Mouse (Mus musculus): Measurements from ENCODE around the gene Ttll11.

The Ttll11 gene

DNA sequence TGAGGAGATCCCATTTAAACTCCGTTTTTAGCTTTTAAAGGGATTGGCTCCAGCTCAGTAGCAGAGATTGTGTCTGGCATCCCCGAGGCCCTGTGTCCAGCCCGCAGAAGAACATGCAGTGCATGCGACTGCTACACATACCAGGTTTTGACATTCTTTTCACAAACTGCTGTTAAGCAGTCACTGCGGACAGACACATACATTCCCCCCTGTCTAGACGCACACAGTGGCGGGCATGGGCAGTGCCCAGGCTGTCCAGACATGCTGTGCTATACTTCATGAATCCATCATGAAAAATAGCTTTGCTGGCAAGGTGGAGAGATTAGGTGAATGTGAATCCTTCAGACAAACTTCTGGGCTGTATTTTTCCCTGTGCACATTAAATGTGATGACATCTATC is 154.6 kb downstream of the Ttll11 start:
- no peak for DNase-seq (ENCODE audit: low spot score in 2 of 2)

DNA sequence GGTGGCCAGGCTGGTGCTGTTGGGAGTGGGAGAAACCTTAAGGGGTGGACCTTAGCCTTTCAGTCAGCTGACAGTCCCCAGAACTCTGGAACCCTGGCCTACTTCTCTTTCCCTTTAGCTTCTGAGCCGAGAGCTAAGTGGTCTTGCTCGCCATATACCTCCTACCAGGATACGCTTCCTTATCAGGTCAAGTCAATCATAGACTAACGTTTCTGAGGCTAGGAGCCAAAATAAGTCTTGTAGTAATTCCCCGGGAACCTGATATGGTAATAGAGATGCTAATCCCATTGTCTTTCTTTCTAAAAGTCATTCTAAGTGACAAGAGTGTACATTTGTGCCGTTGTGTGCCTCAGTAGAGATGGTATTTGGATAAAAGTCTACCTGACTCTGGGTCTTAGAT is 156.1 kb downstream of the Ttll11 start:
- no peak for DNase-seq (ENCODE audit: low spot score in 2 of 2)

DNA sequence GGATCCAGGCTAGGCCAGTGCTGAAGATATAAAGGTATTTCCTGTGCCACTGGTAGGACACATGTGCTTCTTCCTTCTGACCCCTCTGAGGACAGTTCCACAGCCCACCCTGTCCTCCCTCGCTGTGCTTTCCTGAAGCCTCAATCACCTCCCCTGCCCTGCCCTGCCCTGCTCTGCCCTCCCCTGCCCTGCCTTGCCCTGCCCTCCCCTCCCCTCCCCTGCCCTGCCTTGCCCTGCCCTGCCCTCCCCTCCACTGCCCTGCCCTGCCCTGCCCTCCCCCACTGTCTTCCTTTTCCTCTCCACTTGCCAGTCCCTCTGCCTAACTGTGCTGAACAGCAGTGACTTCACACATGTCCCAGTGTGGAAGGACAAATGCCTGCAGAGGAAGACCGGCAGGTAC is 160.8 kb downstream of the Ttll11 start:
- DNase-seq (ENCODE audit: low spot score in 2 of 2), result no peak

DNA sequence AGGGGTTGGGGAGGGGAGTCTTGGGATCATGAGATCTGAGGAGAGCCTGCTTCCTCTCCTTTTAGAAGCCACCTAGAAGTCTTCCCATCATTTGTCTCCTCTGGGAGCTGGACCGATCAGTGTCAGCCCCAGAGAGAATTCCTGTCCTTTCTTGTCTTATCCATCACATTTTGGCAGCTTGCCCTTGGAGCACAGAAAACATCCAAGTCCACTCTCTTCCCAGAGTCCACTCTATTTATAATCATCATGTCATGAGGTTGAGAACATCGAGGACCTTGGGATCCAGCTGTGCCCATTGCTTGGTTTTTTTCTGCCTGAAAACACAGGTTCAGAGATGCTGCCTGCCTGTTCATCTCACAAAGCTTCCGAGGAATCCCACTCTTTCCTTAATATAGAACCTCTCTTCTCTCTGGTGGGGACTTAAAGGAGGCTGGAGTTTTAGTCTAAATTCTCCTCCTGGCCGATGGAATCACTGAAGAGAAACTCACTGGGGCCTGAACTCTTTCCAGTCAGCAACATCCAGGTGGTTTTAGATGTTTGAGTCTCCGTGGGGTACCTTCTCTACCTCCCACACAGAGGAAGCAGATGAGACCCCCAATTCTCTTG is 163.6 kb downstream of the Ttll11 start:
- DNase-seq (ENCODE audit: low spot score in 2 of 2), result peak in 1 of 2 experiments; percentile 30

DNA sequence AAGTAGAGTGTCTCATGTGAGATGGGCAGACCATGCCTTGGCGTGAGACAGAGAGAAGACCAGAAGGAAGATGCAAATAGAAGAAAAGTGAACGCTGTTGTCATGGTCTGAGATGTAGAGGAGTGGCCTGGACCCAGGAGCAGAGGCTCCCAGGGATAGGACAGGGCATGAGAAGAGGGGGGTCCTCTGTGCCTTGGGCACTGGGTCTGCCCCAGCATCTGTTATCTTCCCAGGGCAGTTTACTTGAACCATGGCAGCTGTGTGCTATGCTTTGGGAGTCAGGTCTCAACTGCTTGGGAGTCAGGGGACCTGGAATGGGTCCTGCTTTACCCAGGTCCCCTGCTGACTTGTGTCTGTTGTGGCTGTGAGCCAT is 167.2 kb downstream of the Ttll11 start:
- no peak for DNase-seq (ENCODE audit: low spot score in 2 of 2)

DNA sequence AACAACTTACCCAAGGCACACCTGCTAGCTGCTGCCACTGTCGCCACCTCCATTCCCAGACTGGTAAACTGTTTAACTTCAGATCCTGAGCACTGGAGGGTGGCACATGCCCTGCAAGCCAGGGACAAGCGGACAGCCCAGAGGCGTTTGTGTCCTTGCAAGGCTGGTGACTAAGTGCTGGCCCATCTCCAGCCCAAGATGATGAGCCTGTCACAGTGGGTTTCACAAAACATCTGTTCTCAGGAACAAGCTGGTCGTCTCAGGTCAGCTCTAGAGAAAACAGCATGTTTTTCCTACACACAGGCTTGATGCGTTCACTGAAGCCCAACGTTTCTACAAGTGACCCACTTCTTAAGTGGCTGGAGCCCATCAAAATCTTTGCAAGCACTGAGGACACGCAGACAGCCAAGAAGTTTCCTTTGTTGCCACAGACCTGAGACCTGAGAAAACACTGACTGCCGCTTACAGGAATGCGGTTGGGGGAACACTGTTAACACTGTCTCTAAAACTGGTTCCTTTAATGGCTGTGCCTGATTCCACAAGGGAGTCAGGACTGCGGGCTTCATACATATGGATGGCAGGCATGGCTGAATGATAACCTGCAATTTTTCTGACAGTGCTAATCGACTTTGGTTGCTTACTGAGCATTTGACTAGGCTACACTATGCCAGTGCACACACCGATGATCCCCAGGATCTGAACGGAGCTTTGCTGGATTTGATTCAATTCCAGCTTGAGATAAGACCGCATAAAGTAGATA is 167.7 kb downstream of the Ttll11 start:
- peak; percentile 28 to 29 for DNase-seq (ENCODE audit: low spot score in 2 of 2)

DNA sequence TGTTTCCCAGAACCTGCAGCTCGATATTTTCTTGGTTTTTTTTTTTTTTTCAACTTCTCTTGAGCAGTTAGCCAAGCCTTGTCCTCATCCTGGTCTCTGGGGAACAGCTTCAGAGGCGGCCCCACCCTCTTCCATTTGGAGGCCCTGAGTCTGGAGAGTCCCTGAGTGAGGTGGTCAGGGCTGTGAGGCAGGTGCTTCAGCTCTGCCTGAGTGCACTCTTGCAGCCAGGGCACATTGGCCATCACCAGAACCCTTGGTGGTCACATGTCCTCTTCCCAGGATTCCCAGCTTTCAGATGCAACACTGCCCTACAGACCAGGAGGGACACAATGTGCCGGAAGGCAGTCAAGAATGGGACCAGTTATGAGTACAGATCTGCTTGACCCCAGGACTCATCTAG is 169.7 kb downstream of the Ttll11 start:
- DNase-seq (ENCODE audit: low spot score in 2 of 2), result no peak

DNA sequence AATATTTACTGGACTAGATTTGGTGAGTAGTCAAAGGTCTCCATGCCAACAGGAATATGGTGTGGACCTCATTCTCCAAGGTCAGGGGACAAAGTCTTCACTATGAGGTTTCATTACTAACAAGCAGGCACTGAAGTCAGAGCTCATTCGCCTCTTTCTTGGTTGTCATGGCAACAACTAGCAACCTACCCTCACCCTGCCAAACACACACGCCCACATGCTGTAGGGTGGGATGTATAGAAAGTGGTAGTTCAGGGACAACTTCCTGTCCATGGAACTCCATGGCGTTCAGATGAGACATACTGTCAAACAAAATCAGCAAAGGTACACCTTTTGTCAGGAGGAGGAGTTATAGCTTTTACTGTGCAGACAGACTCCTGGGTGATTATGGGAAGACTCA is 170.6 kb downstream of the Ttll11 start:
- peak; percentile 46 to 54 for DNase-seq (ENCODE audit: low spot score in 2 of 2)

DNA sequence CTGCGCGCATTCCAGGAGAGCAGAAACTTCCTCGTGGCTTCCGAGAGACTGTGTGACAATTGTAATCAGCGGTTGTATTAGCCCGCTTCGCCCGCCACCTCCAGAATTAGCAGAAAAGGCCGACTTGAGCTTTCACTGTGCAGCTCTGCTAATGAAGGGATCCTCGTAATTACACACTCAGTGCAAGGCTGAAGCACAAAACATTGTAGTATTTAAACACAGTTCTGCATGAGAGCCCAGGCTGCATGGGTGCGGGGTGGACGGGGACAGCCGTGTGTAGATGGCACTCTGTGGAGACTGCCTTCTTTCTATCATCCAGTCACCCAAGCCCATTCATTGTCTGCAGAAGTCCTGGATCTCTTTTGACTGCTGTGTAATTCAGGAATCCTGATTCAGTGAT is 173.8 kb downstream of the Ttll11 start:
- DNase-seq (ENCODE audit: low spot score in 2 of 2), result no peak

DNA sequence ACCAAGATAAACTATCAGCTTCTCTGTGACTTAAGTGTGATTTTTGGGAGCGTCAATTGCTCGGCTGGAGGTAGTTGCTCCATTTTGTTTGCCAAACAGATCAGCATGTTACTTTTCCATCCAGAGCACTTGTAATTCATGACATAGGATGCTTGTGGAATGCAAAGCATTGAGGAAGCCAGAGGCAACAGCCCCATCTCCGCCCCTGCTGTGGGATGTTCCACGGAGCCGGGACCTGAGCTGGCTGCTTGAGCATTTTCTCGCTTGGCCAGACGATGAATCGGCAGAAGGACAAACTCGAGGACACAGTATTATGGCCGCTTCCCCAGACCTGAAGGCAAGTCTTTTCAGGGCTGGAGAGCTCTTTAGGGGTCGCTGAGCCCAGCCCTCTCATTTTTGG is 176.6 kb downstream of the Ttll11 start:
- DNase-seq (ENCODE audit: low spot score in 2 of 2), result no peak

DNA sequence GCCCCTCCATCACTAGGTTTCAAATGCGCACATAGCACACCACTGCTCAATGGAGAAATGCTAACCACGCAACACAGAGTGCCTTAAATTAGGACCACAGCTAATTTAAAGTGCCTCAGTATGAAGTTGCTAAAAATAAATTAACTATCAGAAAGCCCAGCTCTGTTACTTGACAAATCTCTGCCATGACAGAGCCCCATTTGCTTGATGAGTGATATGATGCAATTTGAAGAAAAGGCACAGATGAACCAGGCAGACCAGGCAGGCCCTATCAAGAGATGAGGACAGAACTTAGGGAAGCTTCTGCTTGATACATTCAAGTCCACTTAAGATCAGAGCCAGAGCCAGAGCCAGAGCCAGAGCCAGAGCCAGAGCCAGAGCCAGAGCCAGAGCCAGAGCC is 178.0 kb downstream of the Ttll11 start:
- no peak for DNase-seq (ENCODE audit: low spot score in 2 of 2)

DNA sequence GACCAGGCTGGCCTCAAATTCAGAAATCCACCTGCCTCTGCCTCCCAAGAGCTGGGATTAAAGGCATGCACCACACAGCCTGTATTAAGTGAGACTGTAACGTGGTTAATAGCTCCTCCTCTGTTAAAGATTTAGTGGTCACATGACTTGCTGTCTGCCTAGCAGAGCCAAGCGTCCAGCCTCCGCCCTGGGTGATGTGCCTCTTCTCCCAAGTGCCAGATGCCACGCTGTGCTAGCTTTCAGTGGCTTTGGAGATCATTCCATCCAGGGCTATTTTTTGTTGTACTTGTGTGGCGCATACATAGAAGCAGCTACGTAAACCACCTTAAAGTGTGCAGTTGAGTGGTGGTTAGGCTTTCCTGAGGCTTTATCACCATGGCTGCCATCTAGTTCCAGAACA is 180.6 kb downstream of the Ttll11 start:
- DNase-seq (ENCODE audit: low spot score in 2 of 2), result no peak

DNA sequence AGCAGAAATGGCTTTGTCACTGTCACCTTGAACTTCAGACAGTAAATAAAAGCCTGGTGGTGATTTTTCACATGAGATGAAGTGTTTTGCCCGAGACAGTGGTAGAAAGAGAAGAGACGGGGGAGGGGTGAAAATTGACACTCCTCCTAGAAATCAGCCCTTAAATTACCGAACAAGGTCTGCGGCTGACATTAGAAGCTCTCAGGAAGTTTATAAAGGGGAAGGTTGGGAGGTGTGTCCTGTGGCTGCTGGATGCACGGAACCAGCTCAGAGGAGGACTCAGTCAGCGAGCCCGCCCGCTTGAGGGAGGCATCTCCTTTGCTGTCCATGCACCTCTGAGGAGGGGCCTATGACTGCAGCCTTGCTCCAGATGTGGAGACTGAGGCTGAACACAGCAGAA is 181.7 kb downstream of the Ttll11 start:
- DNase-seq (ENCODE audit: low spot score in 2 of 2), result no peak

DNA sequence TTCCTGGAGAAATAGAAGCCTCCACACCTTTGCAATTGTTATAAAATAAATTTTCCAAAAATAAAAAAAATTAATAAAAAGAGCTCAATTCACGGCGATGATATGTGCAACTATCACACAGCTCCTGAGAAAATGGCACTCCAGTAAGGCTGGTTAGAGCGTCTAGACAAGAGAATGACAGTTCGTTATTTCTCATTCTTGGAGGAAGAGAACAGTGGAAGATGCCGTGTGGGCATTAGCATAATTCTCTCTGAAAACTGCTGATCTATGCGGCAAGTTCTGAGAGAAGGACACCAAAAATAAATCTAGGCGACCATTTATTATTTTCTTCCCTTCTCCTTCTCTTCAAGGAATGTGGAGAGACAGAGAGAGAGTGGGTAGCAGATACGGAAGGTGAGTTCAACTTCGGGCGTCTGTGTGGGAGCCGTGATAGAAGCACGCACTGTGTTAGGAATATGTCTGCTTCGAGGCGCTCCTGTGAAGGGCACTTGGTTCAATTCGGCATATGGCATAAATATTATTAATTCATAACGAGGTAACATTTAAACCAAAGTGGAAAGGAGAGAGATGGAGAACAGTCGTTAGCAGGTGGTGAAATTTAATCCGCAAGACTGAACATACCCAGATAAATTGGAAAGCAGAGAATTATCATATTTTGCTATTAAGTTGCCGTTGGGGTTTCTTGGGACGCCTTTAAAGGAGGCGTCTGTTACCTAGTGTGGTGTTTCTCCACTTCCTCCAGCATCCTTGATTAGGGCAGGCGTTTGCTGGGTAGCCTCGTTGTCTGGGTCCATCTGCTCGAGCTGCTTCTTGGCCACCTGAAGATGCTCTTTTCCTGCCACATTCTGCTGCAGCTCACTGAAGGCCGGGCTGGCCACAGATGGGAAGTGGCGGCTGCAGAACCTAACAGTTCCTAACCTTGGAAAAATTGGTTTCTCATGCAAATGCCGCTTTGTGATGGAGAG is 190.1 kb downstream of the Ttll11 start:
- no peak for DNase-seq (ENCODE audit: low spot score in 2 of 2)

DNA sequence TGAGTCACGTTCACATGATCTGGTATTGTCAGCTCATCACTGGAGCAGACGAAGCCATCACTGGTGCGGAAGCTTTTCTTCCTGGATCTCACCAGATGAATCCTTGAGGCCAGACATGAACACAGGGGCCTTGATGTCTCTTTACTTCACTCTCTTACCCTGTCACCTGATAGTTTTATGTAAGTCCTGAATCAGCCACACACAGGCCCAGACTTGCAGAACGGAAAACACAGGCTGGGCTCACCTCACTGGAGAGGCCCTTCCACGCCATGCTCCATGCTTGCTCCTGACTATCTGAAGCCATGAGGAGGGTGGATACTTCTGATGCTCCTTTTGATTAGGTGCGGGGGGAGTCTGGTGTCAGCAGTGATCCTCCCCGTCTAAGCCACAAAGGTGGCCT is 193.8 kb downstream of the Ttll11 start:
- DNase-seq (ENCODE audit: low spot score in 2 of 2), result no peak

DNA sequence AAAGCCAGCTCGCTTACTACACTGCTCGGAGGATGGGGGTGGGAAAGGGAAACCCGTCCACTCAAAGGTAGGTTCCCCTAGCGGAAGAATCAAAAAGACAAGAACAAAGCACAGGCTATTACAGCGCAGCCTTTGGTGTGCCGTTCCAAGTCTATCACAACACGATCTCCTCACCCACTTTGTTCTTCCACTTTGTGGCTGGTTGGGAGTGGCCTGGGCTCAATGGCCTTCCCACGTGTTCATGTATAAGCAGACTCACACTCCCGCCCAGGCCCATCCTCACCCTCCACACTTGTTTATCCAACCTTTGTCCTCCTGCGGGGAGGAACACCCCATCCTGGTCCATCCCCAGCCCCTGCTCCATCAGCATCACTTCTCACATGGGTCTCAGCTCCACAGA is 196.3 kb downstream of the Ttll11 start:
- no peak for DNase-seq (ENCODE audit: low spot score in 2 of 2)

DNA sequence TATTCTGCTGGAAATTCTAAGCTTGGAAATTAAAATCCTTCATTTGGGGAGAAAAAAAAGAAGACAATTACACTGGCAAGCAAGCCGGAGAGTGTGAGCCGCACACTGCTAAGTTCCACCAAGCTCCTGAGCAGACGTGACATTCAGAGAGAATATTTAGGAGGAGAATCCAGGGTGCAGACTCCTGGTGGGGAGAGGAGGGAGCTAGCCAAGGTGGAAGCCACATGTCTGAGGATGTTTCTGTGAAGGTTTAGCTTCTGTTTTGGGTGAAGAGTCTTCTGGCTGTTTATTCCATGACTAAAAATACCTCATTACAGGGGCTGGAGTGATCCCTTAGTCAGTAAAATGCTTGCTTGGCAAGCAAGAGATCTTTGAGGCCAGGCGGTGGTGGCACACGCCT is 200.4 kb downstream of the Ttll11 start:
- peak; percentile 20 to 50 for DNase-seq (ENCODE audit: low spot score in 2 of 2)

DNA sequence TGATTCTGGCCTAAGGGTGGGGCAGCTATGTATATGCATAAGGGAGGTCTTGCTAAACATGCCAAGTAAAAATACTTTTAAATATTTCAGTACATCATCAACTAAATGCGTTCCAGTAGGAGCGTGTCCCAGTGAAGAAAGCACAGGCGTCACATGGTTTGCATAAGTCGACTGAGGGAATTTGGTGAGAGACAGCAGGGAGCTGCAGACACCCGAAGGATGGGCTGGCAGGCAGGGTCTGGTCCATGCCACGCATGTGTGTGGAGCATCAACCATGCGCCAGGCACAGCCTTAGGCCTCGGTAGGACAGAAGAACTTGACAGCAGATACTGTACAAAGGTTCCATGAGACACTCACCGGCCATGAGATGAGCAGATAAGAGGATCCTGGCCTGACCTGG is 202.8 kb downstream of the Ttll11 start:
- peak in 1 of 2 experiments; percentile 39 for DNase-seq (ENCODE audit: low spot score in 2 of 2)

DNA sequence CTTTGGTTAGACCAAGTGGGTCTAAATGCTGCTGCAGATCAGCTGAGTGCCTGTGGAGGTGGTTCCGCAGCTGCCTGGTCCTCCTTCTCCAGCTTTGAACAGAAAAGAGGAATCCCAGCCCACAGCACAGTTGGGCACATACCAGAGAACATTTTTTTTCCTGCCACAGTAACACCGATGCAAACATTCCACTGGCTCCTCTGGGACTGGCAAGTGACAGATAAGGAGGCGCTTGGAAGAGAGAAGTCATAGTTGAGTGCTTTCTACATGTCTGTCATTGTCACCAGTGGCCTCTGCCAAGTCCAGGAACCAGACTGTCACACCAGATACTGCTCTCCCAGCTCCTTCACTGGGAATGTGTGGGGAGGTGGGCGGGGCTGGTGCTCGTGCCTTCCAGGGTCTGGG is 204.1 kb downstream of the Ttll11 start:
- DNase-seq (ENCODE audit: low spot score in 2 of 2), result peak; percentile 64 to 74

DNA sequence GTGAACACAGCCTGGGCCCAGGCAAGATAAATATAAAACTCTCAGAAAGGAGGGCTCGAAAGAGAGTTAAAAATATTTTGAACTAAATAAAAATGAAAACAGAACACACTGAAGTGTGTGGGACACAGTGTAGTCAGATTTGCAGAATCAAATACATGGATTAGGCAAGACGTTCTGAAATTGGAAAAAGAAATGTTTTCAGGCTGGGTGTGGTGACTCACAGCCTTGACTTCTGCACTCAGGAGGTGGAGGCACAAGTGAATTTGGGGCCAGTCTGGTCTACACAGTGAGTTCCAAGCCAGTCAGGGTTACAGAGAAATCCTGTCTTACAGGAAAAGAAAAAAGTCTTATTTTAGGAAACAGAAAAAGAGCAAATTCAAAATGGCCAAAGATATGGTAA is 209.2 kb downstream of the Ttll11 start:
- DNase-seq (ENCODE audit: low spot score in 2 of 2), result peak; percentile 14 to 47

DNA sequence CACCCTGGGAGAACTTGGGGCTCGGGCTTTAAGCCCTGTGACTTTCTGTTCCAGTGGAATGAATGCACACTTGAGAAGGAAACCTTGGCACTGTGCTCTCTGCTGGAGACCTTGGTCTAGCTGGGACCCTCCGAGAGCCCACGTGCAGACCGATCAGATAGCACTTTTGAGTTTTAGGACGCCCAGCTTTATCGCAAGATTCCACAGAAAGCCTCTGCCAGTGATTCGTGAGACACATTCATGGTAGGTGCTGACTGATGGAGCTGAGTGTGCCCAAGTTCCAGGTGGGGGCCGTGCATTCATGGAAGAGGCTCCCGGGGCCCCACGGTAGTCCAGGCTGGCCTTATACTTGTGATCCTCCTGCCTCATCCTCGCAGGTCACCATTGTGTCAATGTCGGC is 210.3 kb downstream of the Ttll11 start:
- no peak for DNase-seq (ENCODE audit: low spot score in 2 of 2)

DNA sequence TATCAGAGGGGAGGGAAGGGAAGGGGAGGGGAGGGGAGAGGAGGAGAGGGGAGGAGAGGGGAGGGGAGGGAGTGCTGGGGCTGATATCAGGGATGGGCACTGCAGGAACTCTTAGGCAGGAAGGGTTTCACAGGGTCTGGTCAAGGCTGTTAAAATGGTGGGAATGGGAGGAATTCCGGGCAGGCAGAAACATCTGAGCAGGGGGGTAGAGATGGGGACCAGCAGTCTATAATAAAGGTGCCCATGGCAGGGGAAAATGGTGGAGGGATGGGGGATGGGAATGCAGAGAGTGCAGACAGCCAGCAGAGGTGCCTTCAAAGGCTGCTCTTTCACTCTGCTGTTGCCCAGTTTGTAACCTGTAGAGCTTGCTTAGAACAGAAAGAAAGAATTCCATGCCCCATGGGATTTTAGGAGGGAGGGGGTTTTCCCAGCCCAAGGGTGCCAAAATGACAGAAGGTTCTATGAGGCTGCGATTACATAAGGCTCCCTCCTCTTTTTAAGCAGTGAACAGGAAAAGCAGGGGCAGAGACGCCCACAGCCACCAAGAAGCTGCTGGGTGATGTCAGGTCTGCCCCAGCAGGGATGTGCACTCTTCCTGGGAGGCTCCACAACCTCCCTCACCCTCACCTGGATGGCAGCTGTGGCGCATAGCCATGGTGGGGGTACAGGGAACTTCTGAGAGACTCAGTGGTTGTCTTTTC is 211.0 kb downstream of the Ttll11 start:
- peak; percentile 67 to 84 for DNase-seq (ENCODE audit: low spot score in 2 of 2)
